Mouse (Mus musculus): Measurements from ENCODE around the gene Oog1. TPM values are rescaled to one million over a fixed set of nuclear protein-coding genes. Genes with fewer than 3 reads are reported as not detected.

Gene Oog1
- 0.25 TPM for polyA plus RNA-seq (2014; fragmentation: Illumina TruSeq; extraction: RNeasy Lipid Tissue Mini Kit (QIAGEN cat#74804); ENCODE audit: low read depth, low replicate concordance)

GRCm38 (mm10) chr12:87602388-87602787 lies at the start of gene Oog1:
Gene Oog1 (plus strand): TSS chr12:87602688.

GRCm38 (mm10) chr12:87618569-87618968 lies 16.1 kb downstream of the Oog1 start, which contains the start of gene Gm4027:
Gene Gm4027 (plus strand): TSS chr12:87618869.

GRCm38 (mm10) chr12:87644520-87644919 lies 42.0 kb downstream of the Oog1 start, which contains the start of gene Gm16381:
Gene Gm16381 (minus strand): TSS chr12:87644620.

Other genes with a start within 250 kb of the Oog1 start
- gene Sptlc2, start 214.3 kb upstream of the Oog1 start, polyA plus RNA-seq (2014; fragmentation: Illumina TruSeq; extraction: RNeasy Lipid Tissue Mini Kit (QIAGEN cat#74804); ENCODE audit: low read depth, low replicate concordance) = 56.2 TPM
- gene Slirp, start 158.8 kb upstream of the Oog1 start, polyA plus RNA-seq (2014; fragmentation: Illumina TruSeq; extraction: RNeasy Lipid Tissue Mini Kit (QIAGEN cat#74804); ENCODE audit: low read depth, low replicate concordance) = 128 TPM
- gene Alkbh1, start 158.7 kb upstream of the Oog1 start, polyA plus RNA-seq (2014; fragmentation: Illumina TruSeq; extraction: RNeasy Lipid Tissue Mini Kit (QIAGEN cat#74804); ENCODE audit: low read depth, low replicate concordance) = 28.0 TPM
- gene Snw1, start 130.4 kb upstream of the Oog1 start, polyA plus RNA-seq (2014; fragmentation: Illumina TruSeq; extraction: RNeasy Lipid Tissue Mini Kit (QIAGEN cat#74804); ENCODE audit: low read depth, low replicate concordance) = 94.8 TPM
- gene Gm5788, start 108.0 kb upstream of the Oog1 start, polyA plus RNA-seq (2014; fragmentation: Illumina TruSeq; extraction: RNeasy Lipid Tissue Mini Kit (QIAGEN cat#74804); ENCODE audit: low read depth, low replicate concordance) = not detected
- gene Gm8300, start 88.4 kb upstream of the Oog1 start, polyA plus RNA-seq (2014; fragmentation: Illumina TruSeq; extraction: RNeasy Lipid Tissue Mini Kit (QIAGEN cat#74804); ENCODE audit: low read depth, low replicate concordance) = not detected
- gene Gm4027, start 16.2 kb downstream of the Oog1 start, polyA plus RNA-seq (2014; fragmentation: Illumina TruSeq; extraction: RNeasy Lipid Tissue Mini Kit (QIAGEN cat#74804); ENCODE audit: low read depth, low replicate concordance) = 9.2 TPM
- not detected for gene Gm16381, start 41.9 kb downstream of the Oog1 start, polyA plus RNA-seq (2014; fragmentation: Illumina TruSeq; extraction: RNeasy Lipid Tissue Mini Kit (QIAGEN cat#74804); ENCODE audit: low read depth, low replicate concordance)
- gene Gm21319, start 173.1 kb downstream of the Oog1 start, polyA plus RNA-seq (2014; fragmentation: Illumina TruSeq; extraction: RNeasy Lipid Tissue Mini Kit (QIAGEN cat#74804); ENCODE audit: low read depth, low replicate concordance) = not detected
- not detected for gene Gm21936, start 192.8 kb downstream of the Oog1 start, polyA plus RNA-seq (2014; fragmentation: Illumina TruSeq; extraction: RNeasy Lipid Tissue Mini Kit (QIAGEN cat#74804); ENCODE audit: low read depth, low replicate concordance)
- gene BB287469, start 213.9 kb downstream of the Oog1 start, polyA plus RNA-seq (2014; fragmentation: Illumina TruSeq; extraction: RNeasy Lipid Tissue Mini Kit (QIAGEN cat#74804); ENCODE audit: low read depth, low replicate concordance) = 10.9 TPM
- gene Gm2001, start 239.7 kb downstream of the Oog1 start, polyA plus RNA-seq (2014; fragmentation: Illumina TruSeq; extraction: RNeasy Lipid Tissue Mini Kit (QIAGEN cat#74804); ENCODE audit: low read depth, low replicate concordance) = not detected

Measured in testis, adult 10 weeks (tissue).